Mouse (Mus musculus): ENCODE results near the gene M6pr.

GRCm38 (mm10) chr6:122366287-122366686 lies 57.8 kb downstream of the M6pr start:
- TF ChIP-seq GATA1 (IDR thresholded peaks at IDR 0.05; ENCODE audit: borderline replicate concordance, low read length) (no peak), CTCF (IDR thresholded peaks at IDR 0.05; ENCODE audit: low read depth, low read length) (no peak)

Data from G1E (cell line).